Mouse (Mus musculus): ENCODE results near the gene Zfp423. TPM values are rescaled to one million over a fixed set of nuclear protein-coding genes. Genes with fewer than 3 reads are reported as not detected.

The Zfp423 gene
- polyA plus RNA-seq, 1 experiment, result 2.7 TPM

GRCm38 (mm10) chr8:87812661-87813060, 146.7 kb downstream of the Zfp423 start:
- no peak for DNase-seq
- no peaks in the 10 kb centered on the region for H3K4me1 ChIP-seq (replicated peaks; ENCODE audit: control insufficient read depth, insufficient read depth, low read length)
- no peaks in the 10 kb centered on the region for H3K36me3 ChIP-seq (ENCODE audit: control insufficient read depth, insufficient read depth, low read length)
- WGBS, result 83% methylated on average over 12 of the region's 12 CpGs
- H3K27ac ChIP-seq (ENCODE audit: control insufficient read depth, insufficient read depth, low read length), result no peak overlapping the region
- TF ChIP-seq CTCF (IDR thresholded peaks at IDR 0.05; ENCODE audit: borderline replicate concordance, control insufficient read depth, extremely low read depth, insufficient read depth, low read length, poor library complexity), result no peak
- no peak for TF ChIP-seq POLR2A (IDR thresholded peaks at IDR 0.05; ENCODE audit: control insufficient read depth, extremely low read depth, insufficient read depth, low read length, poor library complexity)
- no peaks in the 10 kb centered on the region for H3K27me3 ChIP-seq (ENCODE audit: control insufficient read depth, insufficient read depth, low read length)
- no peak overlapping the region for H3K4me3 ChIP-seq (ENCODE audit: control insufficient read depth, insufficient read depth, low read length)

- no peak for TF ChIP-seq CTCF (IDR thresholded peaks at IDR 0.05; ENCODE audit: borderline replicate concordance, control insufficient read depth, extremely low read depth, insufficient read depth, low read length, poor library complexity)
- no peak for TF ChIP-seq POLR2A (IDR thresholded peaks at IDR 0.05; ENCODE audit: control insufficient read depth, extremely low read depth, insufficient read depth, low read length, poor library complexity)
- H3K27me3 ChIP-seq (ENCODE audit: control insufficient read depth, insufficient read depth, low read length), result no peaks in the 10 kb centered on the region
- 92% methylated on average over 2 of the region's 2 CpGs for WGBS
Observed at GRCm38 (mm10) chr8:87812069-87812449, 147.3 kb downstream of the Zfp423 start.

GRCm38 (mm10) chr8:87811399-87812068, 147.9 kb downstream of the Zfp423 start:
- WGBS, result 86% methylated on average over 17 of the region's 17 CpGs
- no peak for TF ChIP-seq POLR2A (IDR thresholded peaks at IDR 0.05; ENCODE audit: control insufficient read depth, extremely low read depth, insufficient read depth, low read length, poor library complexity)
- TF ChIP-seq CTCF (IDR thresholded peaks at IDR 0.05; ENCODE audit: borderline replicate concordance, control insufficient read depth, extremely low read depth, insufficient read depth, low read length, poor library complexity), result no peak
- no peaks in the 10 kb centered on the region for H3K36me3 ChIP-seq (ENCODE audit: control insufficient read depth, insufficient read depth, low read length)
- DNase-seq, result no peak
- no peak overlapping the region for H3K4me3 ChIP-seq (ENCODE audit: control insufficient read depth, insufficient read depth, low read length)
- no peaks in the 10 kb centered on the region for H3K4me1 ChIP-seq (replicated peaks; ENCODE audit: control insufficient read depth, insufficient read depth, low read length)
- no peaks in the 10 kb centered on the region for H3K27me3 ChIP-seq (ENCODE audit: control insufficient read depth, insufficient read depth, low read length)
- no peak overlapping the region for H3K27ac ChIP-seq (ENCODE audit: control insufficient read depth, insufficient read depth, low read length)

More at GRCm38 (mm10) chr8:87812069-87812449, 147.3 kb downstream of the Zfp423 start:
- no peaks in the 10 kb centered on the region for H3K4me1 ChIP-seq (replicated peaks; ENCODE audit: control insufficient read depth, insufficient read depth, low read length)
- H3K4me3 ChIP-seq (ENCODE audit: control insufficient read depth, insufficient read depth, low read length), result no peak overlapping the region
- no peak overlapping the region for H3K27ac ChIP-seq (ENCODE audit: control insufficient read depth, insufficient read depth, low read length)
- H3K36me3 ChIP-seq (ENCODE audit: control insufficient read depth, insufficient read depth, low read length), result no peaks in the 10 kb centered on the region
- DNase-seq, result no peak

GRCm38 (mm10) chr8:87810771-87811170, 148.6 kb downstream of the Zfp423 start:
- TF ChIP-seq POLR2A (IDR thresholded peaks at IDR 0.05; ENCODE audit: control insufficient read depth, extremely low read depth, insufficient read depth, low read length, poor library complexity) (no peak), CTCF (IDR thresholded peaks at IDR 0.05; ENCODE audit: borderline replicate concordance, control insufficient read depth, extremely low read depth, insufficient read depth, low read length, poor library complexity) (no peak)
- Histone ChIP-seq H3K27ac (ENCODE audit: control insufficient read depth, insufficient read depth, low read length) (no peak overlapping the region), H3K4me3 (ENCODE audit: control insufficient read depth, insufficient read depth, low read length) (no peak overlapping the region), H3K4me1 (replicated peaks; ENCODE audit: control insufficient read depth, insufficient read depth, low read length) (no peaks in the 10 kb centered on the region), H3K27me3 (ENCODE audit: control insufficient read depth, insufficient read depth, low read length) (no peaks in the 10 kb centered on the region), H3K36me3 (ENCODE audit: control insufficient read depth, insufficient read depth, low read length) (no peaks in the 10 kb centered on the region)
- 53% methylated on average over 6 of the region's 6 CpGs for whole genome bisulfite sequencing
- DNase-seq, result no peak

- Histone ChIP-seq H3K27ac (ENCODE audit: control insufficient read depth, insufficient read depth, low read length) (no peak overlapping the region), H3K4me1 (replicated peaks; ENCODE audit: control insufficient read depth, insufficient read depth, low read length) (no peaks in the 10 kb centered on the region), H3K27me3 (ENCODE audit: control insufficient read depth, insufficient read depth, low read length) (no peaks in the 10 kb centered on the region), H3K4me3 (ENCODE audit: control insufficient read depth, insufficient read depth, low read length) (no peak overlapping the region), H3K36me3 (ENCODE audit: control insufficient read depth, insufficient read depth, low read length) (no peaks in the 10 kb centered on the region)
- no peak for DNase-seq
- WGBS, result 69% methylated on average over 11 of the region's 11 CpGs
- TF ChIP-seq POLR2A (IDR thresholded peaks at IDR 0.05; ENCODE audit: control insufficient read depth, extremely low read depth, insufficient read depth, low read length, poor library complexity) (no peak), CTCF (IDR thresholded peaks at IDR 0.05; ENCODE audit: borderline replicate concordance, control insufficient read depth, extremely low read depth, insufficient read depth, low read length, poor library complexity) (no peak)
Observed at GRCm38 (mm10) chr8:87804327-87804900, 155.0 kb downstream of the Zfp423 start.

- H3K27ac ChIP-seq (ENCODE audit: control insufficient read depth, insufficient read depth, low read length), result no peak overlapping the region
- H3K4me1 ChIP-seq (replicated peaks; ENCODE audit: control insufficient read depth, insufficient read depth, low read length), result no peaks in the 10 kb centered on the region
- H3K36me3 ChIP-seq (ENCODE audit: control insufficient read depth, insufficient read depth, low read length), result no peaks in the 10 kb centered on the region
- no peak overlapping the region for H3K4me3 ChIP-seq (ENCODE audit: control insufficient read depth, insufficient read depth, low read length)
- no peaks in the 10 kb centered on the region for H3K27me3 ChIP-seq (ENCODE audit: control insufficient read depth, insufficient read depth, low read length)
- 79% methylated on average over 10 of the region's 10 CpGs for WGBS
- DNase-seq, result no peak
- TF ChIP-seq CTCF (IDR thresholded peaks at IDR 0.05; ENCODE audit: borderline replicate concordance, control insufficient read depth, extremely low read depth, insufficient read depth, low read length, poor library complexity) (no peak), POLR2A (IDR thresholded peaks at IDR 0.05; ENCODE audit: control insufficient read depth, extremely low read depth, insufficient read depth, low read length, poor library complexity) (no peak)
Observed at GRCm38 (mm10) chr8:87803437-87803836, 156.0 kb downstream of the Zfp423 start.
